Mouse (Mus musculus): ENCODE data around the gene Mmp14. TPM values are rescaled to one million over a fixed set of nuclear protein-coding genes. Genes with fewer than 3 reads are reported as not detected.

Mmp14 gene
- total and polyA plus RNA-seq, 3 experiments = 19.4 to 29.9 TPM; not detected in 1

GRCm38 (mm10) chr14:54488350-54488749, 56.9 kb downstream of the Mmp14 start:
- no peaks in the 10 kb centered on the region for H3K27me3 ChIP-seq (ENCODE audit: control insufficient read depth in 1 of 2, insufficient read depth in 2 of 2, low read length in 2 of 2)
- H3K27ac ChIP-seq (ENCODE audit: control insufficient read depth, low read depth, low read length) = no peak overlapping the region
- H3K4me1 ChIP-seq (ENCODE audit: control insufficient read depth in 1 of 2, insufficient read depth in 2 of 2, low read length in 2 of 2) = peaks cover 8 to 26% of the 10 kb centered on the region in 2 experiments
- no peak overlapping the region for H3K4me3 ChIP-seq (ENCODE audit: control insufficient read depth in 1 of 2, insufficient read depth in 1 of 2, low read depth in 2 of 2, low read length in 2 of 2)
- H3K79me2 ChIP-seq (ENCODE audit: control insufficient read depth, insufficient read depth, low read length, poor library complexity) = no peaks in the 10 kb centered on the region
- H3K36me3 ChIP-seq (ENCODE audit: control insufficient read depth in 1 of 2, insufficient read depth in 2 of 2, low read length in 2 of 2) = peaks cover 0 to 17% of the 10 kb centered on the region in 2 experiments; a peak in 2 of 4 replicates
- 0 out of 2 replicates have a peak, but pooled peaks have one; percentile 28 for TF ChIP-seq MYB (IDR thresholded peaks at IDR 0.05; ENCODE audit: low read depth, low read length)
- 0 out of 2 replicates have a peak, but pooled peaks have one; percentile 36 for TF ChIP-seq TCF12 (IDR thresholded peaks at IDR 0.05; ENCODE audit: low read depth, low read length)
- no peak for TF ChIP-seq MYC (IDR thresholded peaks at IDR 0.05; ENCODE audit: low read depth, low read length)
- TF ChIP-seq MEF2A (IDR thresholded peaks at IDR 0.05; ENCODE audit: extremely low read depth, insufficient replicate concordance, low read depth, low read length, poor library complexity, severe bottlenecking) = no peak
- no peak; the same call in 1 of the 2 replicates for TF ChIP-seq MXI1 (IDR thresholded peaks at IDR 0.05; ENCODE audit: low read depth, low read length)
- TF ChIP-seq CHD1 (IDR thresholded peaks at IDR 0.05; ENCODE audit: low read depth, low read length) = no peak
- peak in 1 of 2 experiments; percentile 70; a peak in 3 of 4 replicates for TF ChIP-seq EP300 (IDR thresholded peaks at IDR 0.05; ENCODE audit: low read depth in 1 of 2, low read length in 2 of 2)
- DNase-seq (ENCODE audit: low read depth, low spot score) = peak; percentile 60
- H3K9me3 ChIP-seq (replicated peaks; ENCODE audit: insufficient read depth, low read length) = no peaks in the 10 kb centered on the region
- no peak overlapping the region for H3K9ac ChIP-seq (ENCODE audit: control insufficient read depth, low read depth, low read length, poor library complexity, severe bottlenecking)

GRCm38 (mm10) chr14:54492345-54493131, 61.1 kb downstream of the Mmp14 start:
- H3K27me3 ChIP-seq (ENCODE audit: control insufficient read depth in 1 of 2, insufficient read depth in 2 of 2, low read length in 2 of 2) = no peaks in the 10 kb centered on the region
- no peaks in the 10 kb centered on the region for H3K79me2 ChIP-seq (ENCODE audit: control insufficient read depth, insufficient read depth, low read length, poor library complexity)
- DNase-seq (ENCODE audit: low read depth, low spot score) = peak; percentile 81
- H3K36me3 ChIP-seq (ENCODE audit: control insufficient read depth in 1 of 2, insufficient read depth in 2 of 2, low read length in 2 of 2) = peaks cover 0 to 7% of the 10 kb centered on the region in 2 experiments; a peak in 2 of 4 replicates
- H3K4me1 ChIP-seq (ENCODE audit: control insufficient read depth in 1 of 2, insufficient read depth in 2 of 2, low read length in 2 of 2) = peaks cover 2 to 10% of the 10 kb centered on the region in 2 experiments
- TF ChIP-seq JUND (IDR thresholded peaks at IDR 0.05; ENCODE audit: low read depth, low read length) = no peak
- TF ChIP-seq SMC3 (IDR thresholded peaks at IDR 0.05; ENCODE audit: low read depth, low read length) = no peak
- no peak for TF ChIP-seq ELF1 (IDR thresholded peaks at IDR 0.05; ENCODE audit: low read depth, low read length)
- TF ChIP-seq POLR2A (IDR thresholded peaks at IDR 0.05; ENCODE audit: control insufficient read depth in 1 of 2, insufficient read depth in 1 of 2, low read depth in 1 of 2, low read length in 2 of 2, poor library complexity in 1 of 2) = no peak
- TF ChIP-seq ZNF384 (IDR thresholded peaks at IDR 0.05; ENCODE audit: low read depth, low read length) = no peak
- TF ChIP-seq BHLHE40 (IDR thresholded peaks at IDR 0.05; ENCODE audit: borderline replicate concordance, low read depth, low read length) = no peak
- TF ChIP-seq KAT2A (conservative IDR thresholded peaks at IDR 0.05; ENCODE audit: low read depth, low read length) = no peak
- TF ChIP-seq USF2 (IDR thresholded peaks at IDR 0.05; ENCODE audit: borderline replicate concordance in 1 of 2, insufficient read depth in 1 of 2, low read depth in 1 of 2, low read length in 2 of 2) = no peak
- TF ChIP-seq MAZ (IDR thresholded peaks at IDR 0.05; ENCODE audit: low read depth, low read length) = no peak
- TF ChIP-seq HCFC1 (IDR thresholded peaks at IDR 0.05; ENCODE audit: low read depth, low read length) = no peak
- no peaks in the 10 kb centered on the region for H3K9me3 ChIP-seq (replicated peaks; ENCODE audit: insufficient read depth, low read length)
- no peak overlapping the region for H3K4me3 ChIP-seq (ENCODE audit: control insufficient read depth in 1 of 2, insufficient read depth in 1 of 2, low read depth in 2 of 2, low read length in 2 of 2)
- H3K9ac ChIP-seq (ENCODE audit: control insufficient read depth, low read depth, low read length, poor library complexity, severe bottlenecking) = no peak overlapping the region
- H3K27ac ChIP-seq (ENCODE audit: control insufficient read depth, low read depth, low read length) = no peak overlapping the region
